In the genomic region with DNA sequence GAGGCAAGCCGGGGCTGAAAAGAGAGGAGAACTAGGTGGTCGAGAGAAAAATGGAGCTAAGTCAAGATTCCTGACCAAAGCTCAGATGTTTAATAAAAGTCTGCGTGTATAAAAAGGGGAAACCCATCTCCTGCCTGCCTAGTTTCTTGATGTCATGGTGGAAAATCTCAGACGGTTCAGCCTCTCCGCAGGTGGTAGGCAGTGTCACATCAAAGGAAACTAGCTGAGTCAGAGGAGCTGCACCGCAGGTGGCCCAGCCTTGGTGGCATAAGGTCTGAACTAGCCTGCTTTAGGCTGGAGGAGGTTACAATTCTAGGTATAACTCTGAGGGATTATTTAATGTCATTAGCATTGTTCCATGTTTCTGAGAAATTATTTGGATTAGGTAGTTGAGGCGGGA, we compare ENCODE assay signal across 25 mouse cellular contexts.
DNase-seq lines count a peak whose midpoint lies in the region; ATAC-seq and TF ChIP-seq lines count a peak whose summit lies in the region.
"Had no signal": no experiment of that assay in that cellular context is flagged by ENCODE, and none has a peak within 500 bp of the region (broad histone marks: within the 10 kb centered on the region; RNA-seq: fewer than 3 reads in every experiment).

No protein-coding gene starts in this region.

- no peaks in the 10 kb centered on the region for H3K27me3 ChIP-seq in CH12.LX (replicated peaks)
- H3K27me3 ChIP-seq in hindbrain, embryonic 11.5 days (ENCODE audit: control insufficient read depth, insufficient read depth, low read length): no peaks in the 10 kb centered on the region
- H3K27me3 ChIP-seq in kidney, embryonic 16.5 days (ENCODE audit: insufficient read depth, low read length): no peaks in the 10 kb centered on the region
- H3K27me3 ChIP-seq: embryonic facial prominence, embryonic 13.5 days; embryonic facial prominence, embryonic 15.5 days; forebrain, embryonic 12.5 days had no signal

- no peak for ATAC-seq in hindbrain, embryonic 11.5 days (ENCODE audit: low FRiP score)
- no peak for ATAC-seq in kidney, embryonic 16.5 days (ENCODE audit: low FRiP score, low TSS enrichment)
- ATAC-seq: activated CD4-positive, CD25-positive, alpha-beta regulatory T cell, adult 4 months; forebrain, embryonic 14.5 days; forebrain, embryonic 16.5 days; Patski had no signal

- no peak overlapping the region for H3K9ac ChIP-seq in CH12.LX (ENCODE audit: insufficient read depth, low read depth)
- H3K9ac ChIP-seq in hindbrain, embryonic 11.5 days (ENCODE audit: low read depth, low read length): no peak overlapping the region
- H3K9ac ChIP-seq in kidney, embryonic 16.5 days (replicated peaks; ENCODE audit: low read length): no peak overlapping the region
- H3K9ac ChIP-seq: embryonic facial prominence, embryonic 13.5 days; embryonic facial prominence, embryonic 15.5 days; forebrain, embryonic 12.5 days had no signal

- no peak for TF ChIP-seq RAD21 in CH12.LX (IDR thresholded peaks at IDR 0.05; ENCODE audit: low read depth, low read length)

- no peaks in the 10 kb centered on the region for H3K36me3 ChIP-seq in CH12.LX (replicated peaks in 1 of 2; ENCODE audit: control insufficient read depth in 1 of 2, insufficient read depth in 1 of 2, low read length in 1 of 2)
- no peaks in the 10 kb centered on the region for H3K36me3 ChIP-seq in hindbrain, embryonic 11.5 days (ENCODE audit: control insufficient read depth, insufficient read depth, low read length)
- H3K36me3 ChIP-seq in kidney, embryonic 16.5 days (ENCODE audit: insufficient read depth, low read length): no peaks in the 10 kb centered on the region
- H3K36me3 ChIP-seq: embryonic facial prominence, embryonic 13.5 days; embryonic facial prominence, embryonic 15.5 days; forebrain, embryonic 10.5 days; forebrain, embryonic 12.5 days; G1E had no signal

- peaks cover 2% of the 10 kb centered on the region for H3K9me3 ChIP-seq in CH12.LX (replicated peaks; ENCODE audit: low read length)
- H3K9me3 ChIP-seq in hindbrain, embryonic 11.5 days (ENCODE audit: control insufficient read depth, low read length): no peaks in the 10 kb centered on the region
- peaks cover 7% of the 10 kb centered on the region; the same call in 1 of the 2 replicates for H3K9me3 ChIP-seq in kidney, embryonic 16.5 days (ENCODE audit: low read length)
- H3K9me3 ChIP-seq: embryonic facial prominence, embryonic 13.5 days; embryonic facial prominence, embryonic 15.5 days; forebrain, embryonic 10.5 days; forebrain, embryonic 12.5 days; G1E had no signal

- intact Hi-C loops in left cerebral cortex, postnatal 4 days (cut with DNase I): no loop called here
- intact Hi-C loops in left cerebral cortex, postnatal 25 days (cut with DNase I): no loop called here

- H3K27ac ChIP-seq in CH12.LX (ENCODE audit: insufficient read depth, low read depth): no peak overlapping the region
- no peak overlapping the region for H3K27ac ChIP-seq in hindbrain, embryonic 11.5 days (ENCODE audit: low read depth, low read length)
- H3K27ac ChIP-seq in kidney, embryonic 16.5 days (ENCODE audit: low read length): no peak overlapping the region
- H3K27ac ChIP-seq: embryonic facial prominence, embryonic 13.5 days; embryonic facial prominence, embryonic 15.5 days; forebrain, embryonic 10.5 days; forebrain, embryonic 12.5 days had no signal

- H3K79me2 ChIP-seq in CH12.LX (replicated peaks; ENCODE audit: control insufficient read depth, extremely low read depth, insufficient read depth, poor library complexity, severe bottlenecking): no peaks in the 10 kb centered on the region

- no peak for TF ChIP-seq POLR2A in CH12.LX (IDR thresholded peaks at IDR 0.05; ENCODE audit: low read depth, low read length)

- TF ChIP-seq EP300 in CH12.LX (IDR thresholded peaks at IDR 0.05; ENCODE audit: low read length): 0 out of 2 replicates have a peak, but pooled peaks have one; percentile 12

- peak; percentile 2 for DNase-seq in left cerebral cortex, postnatal 4 days
- no peak for DNase-seq in left cerebral cortex, postnatal 25 days (ENCODE audit: low spot score in 2 of 2)
- DNase-seq in CH12.LX (ENCODE audit: extremely low read depth) (peak; percentile 64), ES-CJ7 (ENCODE audit: low read depth, low spot score) (peak; percentile 32), R1 (ENCODE audit: low read depth, low spot score) (peak; percentile 27)
- no peak for DNase-seq in urinary bladder, postnatal 36 days (ENCODE audit: low spot score in 2 of 2)
- no peak for DNase-seq in hindbrain, embryonic 11.5 days (ENCODE audit: low spot score)
- DNase-seq: adrenal gland, adult 8-10 months; adrenal gland, postnatal 14 days; adrenal gland, postnatal 36 days; cerebellum, adult 11-12 months; cerebellum, adult 2 months; cerebellum, adult 9-10 months; cerebellum, postnatal 25 days had no signal

- H3K4me2 ChIP-seq in CH12.LX (ENCODE audit: insufficient read depth, low read depth, poor library complexity, severe bottlenecking): no peak overlapping the region
- H3K4me2 ChIP-seq in hindbrain, embryonic 11.5 days (replicated peaks; ENCODE audit: low read depth, low read length): no peak overlapping the region
- no peak overlapping the region for H3K4me2 ChIP-seq in kidney, embryonic 16.5 days (replicated peaks; ENCODE audit: low read depth, low read length)
- H3K4me2 ChIP-seq: embryonic facial prominence, embryonic 13.5 days; embryonic facial prominence, embryonic 15.5 days; forebrain, embryonic 12.5 days had no signal

- in situ Hi-C loops in CH12.LX (cut with MboI; ENCODE audit: low pct_ligation_motif_present, low pct_unique_long_range_greater_than_20kb, low sequenced_read_pairs): no loop called here

- 66% methylated on average over 7 of the region's 7 CpGs for WGBS in hindbrain, embryonic 11.5 days
- WGBS in kidney, embryonic 16.5 days: 77% methylated on average over 7 of the region's 7 CpGs

- TF ChIP-seq CTCF in CH12.LX (conservative IDR thresholded peaks at IDR 0.05 in 1 of 2, IDR thresholded peaks at IDR 0.05 in 1 of 2; ENCODE audit: low read depth in 2 of 2, low read length in 2 of 2): no peak

- H3K4me1 ChIP-seq in CH12.LX (ENCODE audit: control insufficient read depth in 1 of 2, insufficient read depth in 2 of 2): peaks cover 0 to 12% of the 10 kb centered on the region in 2 experiments; a peak in 1 of 4 replicates
- no peaks in the 10 kb centered on the region for H3K4me1 ChIP-seq in hindbrain, embryonic 11.5 days (replicated peaks; ENCODE audit: control insufficient read depth, insufficient read depth, low read length)
- no peaks in the 10 kb centered on the region for H3K4me1 ChIP-seq in kidney, embryonic 16.5 days (ENCODE audit: insufficient read depth, low read length)
- H3K4me1 ChIP-seq: embryonic facial prominence, embryonic 13.5 days; embryonic facial prominence, embryonic 15.5 days; forebrain, embryonic 10.5 days; forebrain, embryonic 12.5 days had no signal

- dilution Hi-C loops in CH12.LX (cut with MboI; ENCODE audit: extremely low pct_ligation_motif_present, extremely low pct_unique_long_range_greater_than_20kb, low sequenced_read_pairs): no loop called here

- H3K4me3 ChIP-seq in CH12.LX (replicated peaks in 1 of 3; ENCODE audit: low read depth in 2 of 3, low read length in 2 of 3, poor library complexity in 1 of 3): no peak overlapping the region
- H3K4me3 ChIP-seq in hindbrain, embryonic 11.5 days (ENCODE audit: low read depth, low read length): no peak overlapping the region
- H3K4me3 ChIP-seq in kidney, embryonic 16.5 days (ENCODE audit: low read length): no peak overlapping the region
- H3K4me3 ChIP-seq: embryonic facial prominence, embryonic 13.5 days; embryonic facial prominence, embryonic 15.5 days; erythroblast, embryonic 14.5 days; forebrain, embryonic 10.5 days; forebrain, embryonic 12.5 days had no signal

TF ChIP-seq in CH12.LX, 34 proteins besides CTCF, POLR2A, EP300 and RAD21:
- TF ChIP-seq ZMIZ1 (IDR thresholded peaks at IDR 0.05; ENCODE audit: low read depth, low read length): no peak
- TF ChIP-seq MAFK (IDR thresholded peaks at IDR 0.05; ENCODE audit: insufficient replicate concordance, low read length): 0 out of 2 replicates have a peak, but pooled peaks have one; percentile 26

Comparison
In these comparisons a context has a peak if more than half of its experiments do, and no peak if none do; other contexts are left out.
1. DNase-seq: peak in left cerebral cortex, postnatal 4 days (single experiment), CH12.LX (single experiment), ES-CJ7 (single experiment) and R1 (single experiment); none in left cerebral cortex, postnatal 25 days (0 of 2), urinary bladder, postnatal 36 days (0 of 2) and hindbrain, embryonic 11.5 days (single experiment).